ENCODE assay signal across 8 mouse cellular contexts in genomic region chr17:87530818-87531410, GRCm38 (mm10).
DNase-seq lines count a peak whose midpoint lies in the region; ATAC-seq and TF ChIP-seq lines count a peak whose summit lies in the region.

No protein-coding gene starts in this region.

- TF ChIP-seq CTCF in kidney, adult 2 months (conservative IDR thresholded peaks at IDR 0.05; ENCODE audit: insufficient read depth, insufficient read length, low read depth, low read length), result no peak

- no peak for TF ChIP-seq POLR2A in kidney, adult 2 months (IDR thresholded peaks at IDR 0.05; ENCODE audit: low read depth, low read length)

- H3K4me2 ChIP-seq in hindbrain, embryonic 12.5 days (replicated peaks), result peak overlapping the region; percentile 69

- H3K4me1 ChIP-seq in kidney, adult 2 months (ENCODE audit: control insufficient read depth, insufficient read depth, low read length), result peaks cover 4% of the 10 kb centered on the region; the same call in 1 of the 2 replicates
- peaks cover 36% of the 10 kb centered on the region for H3K4me1 ChIP-seq in embryonic facial prominence, embryonic 10.5 days
- H3K4me1 ChIP-seq in hindbrain, embryonic 12.5 days, result peaks cover 23% of the 10 kb centered on the region
- peaks cover 29% of the 10 kb centered on the region for H3K4me1 ChIP-seq in midbrain, embryonic 10.5 days

- WGBS in kidney, adult 2 months, result 11% methylated on average over 17 of the region's 17 CpGs
- 3% methylated on average over 17 of the region's 17 CpGs for WGBS in embryonic facial prominence, embryonic 10.5 days
- WGBS in hindbrain, embryonic 12.5 days, result 2% methylated on average over 17 of the region's 17 CpGs
- 2% methylated on average over 17 of the region's 17 CpGs for WGBS in midbrain, embryonic 10.5 days

- no peaks in the 10 kb centered on the region for H3K27me3 ChIP-seq in kidney, adult 2 months (replicated peaks; ENCODE audit: control insufficient read depth, insufficient read depth, low read length)
- H3K27me3 ChIP-seq in embryonic facial prominence, embryonic 10.5 days (replicated peaks; ENCODE audit: low read depth, poor library complexity, severe bottlenecking), result peaks cover 44% of the 10 kb centered on the region
- H3K27me3 ChIP-seq in hindbrain, embryonic 12.5 days, result no peaks in the 10 kb centered on the region
- H3K27me3 ChIP-seq in midbrain, embryonic 10.5 days (ENCODE audit: low read depth, poor library complexity, severe bottlenecking), result peaks cover 43% of the 10 kb centered on the region

- no peaks in the 10 kb centered on the region for H3K36me3 ChIP-seq in kidney, adult 2 months (ENCODE audit: control insufficient read depth, insufficient read depth, low read length)
- no peaks in the 10 kb centered on the region for H3K36me3 ChIP-seq in embryonic facial prominence, embryonic 10.5 days (replicated peaks)
- no peaks in the 10 kb centered on the region for H3K36me3 ChIP-seq in hindbrain, embryonic 12.5 days
- no peaks in the 10 kb centered on the region for H3K36me3 ChIP-seq in midbrain, embryonic 10.5 days

- peak; percentile 12 for DNase-seq in kidney, adult 2 months
- no peak for DNase-seq in kidney, postnatal 10 days
- DNase-seq in embryonic facial prominence, embryonic 10.5 days (ENCODE audit: low spot score), result no peak
- DNase-seq in midbrain, embryonic 10.5 days (ENCODE audit: low spot score), result no peak
- no peak for DNase-seq in gastrocnemius, postnatal 25 days
- no peak for DNase-seq in layer of hippocampus, adult 18-20 months (ENCODE audit: low spot score in 2 of 2)
- DNase-seq in gastrocnemius, postnatal 4 days (ENCODE audit: low spot score in 2 of 2), result no peak

- ATAC-seq in hindbrain, embryonic 12.5 days (ENCODE audit: low FRiP score), result peak; percentile 62

- peak overlapping the region; percentile 46 for H3K9ac ChIP-seq in hindbrain, embryonic 12.5 days

- H3K4me3 ChIP-seq in kidney, adult 2 months (ENCODE audit: insufficient read depth, low read depth, low read length), result peak overlapping the region; percentile 30
- peak overlapping the region; percentile 58 for H3K4me3 ChIP-seq in embryonic facial prominence, embryonic 10.5 days
- H3K4me3 ChIP-seq in hindbrain, embryonic 12.5 days, result peak overlapping the region; percentile 38
- peak overlapping the region; percentile 57 for H3K4me3 ChIP-seq in midbrain, embryonic 10.5 days

- H3K9me3 ChIP-seq in embryonic facial prominence, embryonic 10.5 days, result no peaks in the 10 kb centered on the region
- no peaks in the 10 kb centered on the region for H3K9me3 ChIP-seq in hindbrain, embryonic 12.5 days (replicated peaks)
- H3K9me3 ChIP-seq in midbrain, embryonic 10.5 days (replicated peaks), result no peaks in the 10 kb centered on the region

- H3K27ac ChIP-seq in kidney, adult 2 months (ENCODE audit: insufficient read depth, low read depth, low read length), result peak overlapping the region; percentile 69
- H3K27ac ChIP-seq in embryonic facial prominence, embryonic 10.5 days (replicated peaks), result peak overlapping the region; percentile 76
- no peak overlapping the region for H3K27ac ChIP-seq in hindbrain, embryonic 12.5 days
- peak overlapping the region; percentile 80 for H3K27ac ChIP-seq in midbrain, embryonic 10.5 days (replicated peaks)
